Mouse (Mus musculus) 3134 (cell line): ENCODE data around the gene Cox10.

Experiments used
- DNase-seq: peaks from one replicate; pipeline ENCODE4 v3.0.0-alpha.2; 2011; ENCODE audit warnings: low spot score; ENCODE audit not compliant: insufficient read length; ENCODE audit errors: extremely low read depth

The Cox10 gene

DNA sequence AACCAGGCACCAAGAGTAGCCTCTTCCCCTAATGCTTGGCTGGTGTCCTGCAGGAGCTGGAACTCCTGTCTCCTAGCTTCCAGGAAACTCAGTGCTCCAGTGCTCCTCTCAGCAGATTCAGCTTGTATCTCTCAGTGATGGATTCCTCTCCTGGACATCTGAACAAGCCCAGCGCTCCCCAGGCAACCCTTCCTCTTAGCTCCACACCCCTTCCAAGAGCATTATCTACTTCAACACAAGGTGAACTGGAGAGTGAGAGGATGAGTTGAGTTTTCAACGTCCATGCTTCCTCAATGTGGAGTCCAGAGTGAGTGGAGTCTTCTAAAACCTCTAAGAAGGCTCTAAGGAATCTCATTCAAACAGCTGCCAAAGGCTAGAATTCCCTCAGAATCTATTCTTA, 76.6 kb downstream of the Cox10 start:
- no peak for DNase-seq

DNA sequence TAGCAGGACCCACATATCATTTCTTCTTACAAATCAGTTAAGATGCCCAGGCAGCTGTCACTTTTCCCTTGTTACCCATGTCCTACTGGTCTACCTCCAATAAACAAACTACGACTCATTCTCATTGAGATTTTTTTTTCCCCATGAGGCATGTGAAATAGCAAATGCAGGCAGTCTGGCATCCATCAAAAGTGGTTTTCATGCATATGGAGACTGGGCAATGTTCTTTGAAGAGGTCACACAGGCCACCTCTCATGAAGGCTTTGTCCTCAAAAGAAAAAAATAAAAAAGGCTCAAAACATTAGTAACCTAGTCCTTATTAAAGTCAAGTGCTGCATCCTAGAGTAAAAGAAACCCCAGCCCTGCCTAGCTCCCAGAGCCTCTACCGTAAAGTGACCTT, 78.2 kb downstream of the Cox10 start:
- no peak for DNase-seq

DNA sequence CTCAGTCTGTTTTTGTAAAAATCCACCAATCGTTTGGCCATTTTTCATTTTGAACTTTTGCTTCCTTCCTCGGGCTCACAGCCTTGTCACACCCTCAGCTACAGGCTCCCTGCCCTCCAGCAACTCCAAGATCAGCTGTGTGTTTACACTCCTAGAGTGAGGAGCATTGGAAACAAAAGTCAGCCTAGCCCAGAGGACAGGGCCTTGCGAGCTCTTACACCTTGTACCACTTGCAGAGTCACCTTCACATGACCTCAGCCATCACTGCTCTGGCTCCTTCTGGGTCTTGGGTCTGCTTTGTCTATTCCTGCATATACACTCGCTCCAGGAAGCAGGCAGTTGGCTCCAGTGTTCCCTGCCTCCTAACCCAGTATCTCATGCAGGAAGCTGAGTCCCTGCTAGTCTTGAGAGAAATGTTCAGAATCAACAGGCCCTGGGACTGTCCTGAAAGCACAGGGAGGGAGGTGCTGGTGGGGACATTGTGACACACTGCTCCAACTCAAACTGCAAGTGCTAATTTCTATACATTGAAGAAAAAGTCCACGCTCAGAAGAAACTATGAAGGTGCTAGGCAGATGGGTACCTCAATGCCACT, 79.0 kb downstream of the Cox10 start:
- no peak for DNase-seq

- DNase-seq = no peak
These were observed 79.8 kb downstream of the Cox10 start for GRCm38 (mm10) chr11:63999431-63999830.

DNA sequence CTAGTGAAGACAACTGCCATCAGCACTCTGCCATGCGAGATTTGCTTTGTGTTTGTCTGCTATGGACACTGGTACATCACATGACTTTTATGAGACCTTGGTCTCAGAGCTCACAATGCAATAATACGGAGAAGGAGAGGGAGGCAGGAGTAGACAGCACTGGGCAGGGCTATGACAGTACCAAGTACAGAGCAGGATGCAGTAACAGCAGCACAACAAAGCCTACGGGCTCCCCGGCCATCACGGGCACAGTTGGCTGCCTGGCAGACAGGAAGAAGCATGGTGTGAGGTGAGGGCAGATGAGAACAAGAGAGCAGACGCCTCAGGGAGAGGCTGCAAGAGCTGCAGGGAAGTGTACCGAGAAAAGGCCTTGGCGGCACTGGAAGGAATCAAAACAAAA, 87.3 kb downstream of the Cox10 start:
- DNase-seq = no peak

DNA sequence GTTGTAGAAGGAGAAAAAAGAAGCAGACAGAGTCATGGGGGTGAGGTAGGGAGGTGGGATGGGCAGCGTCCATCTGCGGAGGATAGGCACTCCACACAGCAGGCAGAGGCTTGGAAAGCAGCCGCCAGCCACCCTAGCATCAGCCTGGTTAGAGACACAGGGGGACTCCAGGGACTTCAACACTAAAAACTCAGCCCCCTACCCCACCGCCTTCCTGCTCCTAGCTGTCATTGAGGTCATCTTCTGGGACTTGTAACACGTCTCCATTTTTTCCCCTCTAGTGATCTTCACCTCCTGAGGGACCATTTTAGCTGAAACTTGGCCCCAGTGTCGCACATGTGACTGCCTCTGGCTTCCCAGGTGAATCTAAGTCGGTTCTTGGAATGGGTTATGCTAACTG, 88.5 kb downstream of the Cox10 start:
- no peak for DNase-seq

DNA sequence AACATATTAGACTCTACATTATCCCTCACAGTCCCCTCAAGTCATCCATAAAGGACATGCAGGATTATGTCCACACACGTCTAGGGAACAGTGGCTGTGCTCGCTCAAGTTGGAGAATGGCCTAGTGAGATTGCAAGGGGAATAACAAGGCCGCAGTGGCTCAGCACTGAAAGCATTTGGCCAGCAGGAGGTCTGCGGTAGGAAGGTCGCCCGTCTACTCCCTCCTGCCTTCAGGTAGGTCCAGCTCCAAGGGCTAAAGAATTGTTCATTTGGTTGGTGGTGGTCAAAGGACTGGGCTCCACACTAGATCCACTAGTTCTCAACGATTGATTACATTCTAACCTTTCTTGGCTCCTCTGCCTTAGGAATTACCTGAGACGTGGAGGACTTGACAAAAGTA, 89.0 kb downstream of the Cox10 start:
- DNase-seq = no peak

GRCm38 (mm10) chr11:63988991-63989860, 90.0 kb downstream of the Cox10 start:
- DNase-seq = no peak

GRCm38 (mm10) chr11:63988031-63988665, 91.1 kb downstream of the Cox10 start:
- DNase-seq = no peak

GRCm38 (mm10) chr11:63986710-63987109, 92.6 kb downstream of the Cox10 start:
- DNase-seq = no peak

GRCm38 (mm10) chr11:63985481-63985880, 93.8 kb downstream of the Cox10 start:
- DNase-seq = no peak

DNA sequence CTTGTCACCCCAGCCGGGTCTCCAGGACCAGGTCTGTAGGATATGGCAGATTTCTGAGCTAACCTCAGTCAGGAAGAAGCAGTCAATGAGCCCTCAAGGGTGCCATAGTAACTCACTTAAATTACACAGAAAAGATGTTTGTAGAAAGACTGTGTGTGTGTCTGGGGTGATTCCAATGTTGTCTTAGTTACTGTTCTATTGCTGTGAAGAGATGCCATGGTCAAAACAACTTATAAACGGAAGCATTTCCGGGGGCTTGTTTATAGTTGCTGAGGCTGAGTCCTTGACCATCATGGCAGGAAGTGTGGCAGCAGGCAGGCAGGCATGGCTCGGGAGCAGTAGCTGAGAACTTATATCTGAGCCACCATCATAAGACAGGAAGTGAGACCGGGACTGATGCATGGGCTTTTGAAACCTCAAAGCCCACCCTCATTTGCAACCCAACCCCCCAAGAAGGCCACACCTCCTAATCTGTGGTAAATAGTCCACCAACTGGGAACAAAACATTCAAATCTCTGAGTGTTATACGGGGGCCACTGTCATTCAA, 94.6 kb downstream of the Cox10 start:
- DNase-seq = no peak

DNA sequence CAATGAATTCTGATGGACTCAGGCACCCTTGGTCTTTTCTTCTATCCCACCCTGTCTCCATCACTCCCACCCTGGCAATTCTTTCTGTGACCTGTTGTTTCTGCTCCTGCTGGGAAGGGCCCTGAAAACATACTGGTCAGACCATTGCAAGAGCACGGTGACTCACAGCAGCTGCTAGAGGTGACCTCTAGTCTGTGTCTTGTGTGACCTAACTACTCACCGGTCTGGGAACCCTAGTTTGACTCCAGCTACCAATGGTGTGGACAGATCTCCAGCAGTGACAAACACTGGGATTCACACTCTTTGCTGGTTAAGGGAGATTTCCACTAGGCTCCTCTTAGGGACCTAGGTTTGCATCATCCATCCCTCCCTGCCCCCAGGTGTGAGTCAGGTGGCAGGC, 101.5 kb downstream of the Cox10 start:
- no peak for DNase-seq

- no peak for DNase-seq
These were observed 102.5 kb downstream of the Cox10 start for GRCm38 (mm10) chr11:63976775-63977174.

DNA sequence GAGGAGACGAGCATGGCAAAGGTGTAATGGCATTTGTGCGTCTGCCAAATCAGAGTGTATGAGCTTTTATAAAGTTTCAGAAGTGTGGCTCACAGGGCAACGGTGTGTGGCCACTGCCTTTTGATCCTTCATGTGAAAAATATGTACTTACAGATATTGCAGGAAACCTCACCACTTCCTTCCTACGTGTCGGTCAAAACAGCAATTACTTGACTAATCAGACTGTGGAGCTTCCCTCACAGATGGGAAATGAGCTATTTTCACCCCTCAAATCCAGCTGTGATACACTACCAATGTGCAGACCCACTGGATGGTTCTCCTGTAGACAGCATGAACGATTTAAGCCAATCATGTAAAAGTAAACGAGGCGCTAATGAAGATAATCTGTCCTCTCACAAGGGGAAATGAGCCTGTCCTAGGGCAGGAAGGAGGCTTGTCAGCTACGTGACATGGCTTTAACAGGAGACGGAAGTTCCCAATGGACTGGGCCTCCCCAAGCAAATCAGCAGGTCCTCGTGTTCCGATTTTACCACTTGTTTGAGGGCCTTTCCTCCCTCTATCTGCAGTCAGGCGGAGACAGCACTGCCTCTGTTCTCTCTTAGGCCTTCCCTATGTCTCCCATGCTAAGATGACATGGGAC, 103.9 kb downstream of the Cox10 start:
- no peak for DNase-seq

- no peak for DNase-seq
These were observed 105.3 kb downstream of the Cox10 start for GRCm38 (mm10) chr11:63973973-63974372.

GRCm38 (mm10) chr11:63971462-63971861, 107.8 kb downstream of the Cox10 start:
- no peak for DNase-seq

- no peak for DNase-seq
These were observed 108.5 kb downstream of the Cox10 start for GRCm38 (mm10) chr11:63970818-63971217.

GRCm38 (mm10) chr11:63969205-63969910, 109.9 kb downstream of the Cox10 start:
- DNase-seq = no peak

DNA sequence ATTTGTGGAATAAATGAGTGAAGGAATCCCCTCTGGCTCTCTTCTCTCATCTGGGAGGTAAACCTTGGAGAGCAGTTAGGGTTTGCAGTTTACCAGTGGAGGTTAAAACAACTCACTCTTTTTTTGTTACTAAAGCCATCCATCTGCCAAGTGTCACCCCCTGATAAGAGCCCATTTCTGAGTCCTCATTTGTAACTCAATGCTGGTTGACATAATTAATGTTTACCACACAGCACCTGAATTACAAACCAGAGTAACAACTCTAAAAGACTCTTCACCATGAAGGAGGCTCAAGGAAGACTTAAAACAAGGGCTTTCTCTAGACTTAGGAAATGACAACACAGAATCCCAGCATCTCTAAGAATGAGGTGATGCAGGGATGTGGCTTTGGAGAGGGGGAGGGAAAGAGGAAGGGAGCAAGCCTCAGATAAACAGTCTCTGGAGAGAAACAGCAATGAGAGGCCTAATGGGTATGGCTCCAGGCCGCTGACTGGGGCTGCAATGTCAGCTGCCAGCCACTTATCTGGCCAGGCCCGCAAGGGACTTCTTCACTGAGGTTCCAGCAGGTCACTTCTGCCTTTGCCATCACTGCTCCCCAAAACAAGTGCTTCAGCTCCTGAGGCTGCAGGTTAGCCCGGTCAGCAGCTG, 110.8 kb downstream of the Cox10 start:
- no peak for DNase-seq
